Mouse (Mus musculus) erythroblast, embryonic 14.5 days (primary cell): ENCODE measurements around the gene Tmem110.

Experiments
- GATA1 ChIP-seq: IDR thresholded peaks from 2 replicates; pipeline ENCODE4 v1.6.1; 2012; ENCODE audit warnings: low read length, inconsistent platforms, mixed read lengths
- TAL1 ChIP-seq: IDR thresholded peaks from 3 replicates; pipeline ENCODE4 v1.6.1; 2012; ENCODE audit warnings: low read length, inconsistent platforms, mixed read lengths

- no peak for TF ChIP-seq TAL1
- TF ChIP-seq GATA1, result no peak
Measured at GRCm38 (mm10) chr14:30916516-30916915, 91.1 kb downstream of the Tmem110 start.
